8 mouse cellular contexts compared by ENCODE assay signal in the genomic region with DNA sequence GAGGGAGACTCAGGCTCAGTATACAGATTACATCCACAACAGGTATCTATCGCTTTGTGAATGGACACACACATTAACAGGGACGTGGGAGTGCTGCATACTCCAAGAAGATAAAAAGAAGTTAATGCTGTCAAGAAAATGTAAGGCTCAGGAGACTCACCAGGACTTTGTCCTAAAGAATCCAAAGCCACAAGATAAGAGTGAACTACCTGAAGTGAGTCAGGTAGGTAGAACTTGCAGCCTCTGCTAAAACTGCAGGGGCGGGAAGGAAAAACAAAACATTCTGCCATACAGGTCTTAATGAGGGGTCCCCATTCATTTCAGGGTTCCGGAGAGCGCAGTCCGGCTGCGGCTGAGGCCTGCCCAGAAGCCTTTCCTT. TPM values are rescaled to one million over a fixed set of nuclear protein-coding genes. Genes with fewer than 3 reads are reported as not detected.
A peak's percentile ranks its signal among the peaks of the same experiment; 100 is the strongest.
DNase-seq lines count a peak whose midpoint lies in the region; ATAC-seq and TF ChIP-seq lines count a peak whose summit lies in the region.

No protein-coding gene starts in this region.

- H3K9me3 ChIP-seq in liver, embryonic 13.5 days (replicated peaks), result no peaks in the 10 kb centered on the region

- H3K9ac ChIP-seq in heart, adult 2 months (ENCODE audit: low read depth, low read length), result peak overlapping the region; percentile 94
- H3K9ac ChIP-seq in liver, embryonic 13.5 days, result peak overlapping the region; percentile 99

- ATAC-seq in liver, embryonic 13.5 days (ENCODE audit: low read depth), result no peak
- ATAC-seq in activated CD4-positive, CD25-positive, alpha-beta regulatory T cell, adult 4 months, result no peak

- peaks cover 13% of the 10 kb centered on the region for H3K36me3 ChIP-seq in heart, adult 2 months (ENCODE audit: control insufficient read depth, insufficient read depth, low read length)
- no peaks in the 10 kb centered on the region for H3K36me3 ChIP-seq in thymus, adult 2 months (ENCODE audit: control insufficient read depth, insufficient read depth, low read length)
- 0 out of 2 replicates have a peak, but pooled peaks cover 1% of the 10 kb centered on the region for H3K36me3 ChIP-seq in liver, embryonic 13.5 days

- H3K27ac ChIP-seq in heart, adult 2 months, result peak overlapping the region; percentile 92
- no peak overlapping the region for H3K27ac ChIP-seq in thymus, adult 2 months (ENCODE audit: control insufficient read depth, insufficient read depth, low read length)
- H3K27ac ChIP-seq in liver, embryonic 13.5 days, result peak overlapping the region; percentile 96

- no peak for DNase-seq in heart, adult 2 months
- no peak for DNase-seq in heart, postnatal 25 days (ENCODE audit: low spot score)
- no peak for DNase-seq in thymus, adult 2 months
- DNase-seq in thymus, postnatal 0 days (ENCODE audit: low spot score), result no peak
- DNase-seq in liver, embryonic 13.5 days, result no peak
- no peak for DNase-seq in right cerebral cortex, postnatal 36 days (ENCODE audit: low spot score in 2 of 2)
- DNase-seq in frontal cortex, postnatal 25 days (ENCODE audit: low spot score in 2 of 2), result no peak

- no peak for TF ChIP-seq CTCF in heart, adult 2 months (IDR thresholded peaks at IDR 0.05)
- TF ChIP-seq CTCF in thymus, adult 2 months (IDR thresholded peaks at IDR 0.05; ENCODE audit: borderline replicate concordance, control insufficient read depth, extremely low read depth, insufficient read depth, low read length, poor library complexity), result no peak

- no peaks in the 10 kb centered on the region for H3K27me3 ChIP-seq in heart, adult 2 months (ENCODE audit: control insufficient read depth, insufficient read depth, low read length)
- H3K27me3 ChIP-seq in thymus, adult 2 months (ENCODE audit: control insufficient read depth, insufficient read depth, low read length), result no peaks in the 10 kb centered on the region
- H3K27me3 ChIP-seq in liver, embryonic 13.5 days, result no peaks in the 10 kb centered on the region

- no peak for TF ChIP-seq EP300 in heart, adult 2 months (IDR thresholded peaks at IDR 0.05; ENCODE audit: insufficient read depth, low read depth, low read length)

- H3K4me1 ChIP-seq in heart, adult 2 months (ENCODE audit: control insufficient read depth, insufficient read depth, low read length), result peaks cover 19% of the 10 kb centered on the region
- H3K4me1 ChIP-seq in thymus, adult 2 months (replicated peaks; ENCODE audit: control insufficient read depth, insufficient read depth, low read length), result peaks cover 8% of the 10 kb centered on the region
- H3K4me1 ChIP-seq in liver, embryonic 13.5 days (replicated peaks), result peaks cover 71% of the 10 kb centered on the region

- H3K4me2 ChIP-seq in liver, embryonic 13.5 days, result peak overlapping the region; percentile 98

- 13% methylated on average over 7 of the region's 7 CpGs for WGBS in heart, adult 2 months
- 55% methylated on average over 7 of the region's 7 CpGs for WGBS in thymus, adult 2 months
- 12% methylated on average over 7 of the region's 7 CpGs for WGBS in liver, embryonic 13.5 days (ENCODE audit: insufficient replicate concordance)

- TF ChIP-seq POLR2A in heart, adult 2 months (IDR thresholded peaks at IDR 0.05; ENCODE audit: insufficient read depth, low read depth, low read length), result no peak
- TF ChIP-seq POLR2A in thymus, adult 2 months (IDR thresholded peaks at IDR 0.05; ENCODE audit: control insufficient read depth, extremely low read depth, insufficient read depth, low read length, poor library complexity), result no peak

- intact Hi-C loops in heart, adult 2 months (cut with DNase I), result loop anchor here (2.0 kb wide), 1 partner anchor 36 kb away; no protein-coding TSS in a partner anchor
- intact Hi-C loops in heart, postnatal 25 days (cut with DNase I), result loop anchor here (5.0 to 10.0 kb wide), 2 partner anchors 36 to 318 kb away; partner anchors contain the start of gene Zfp964

- peaks cover 6% of the 10 kb centered on the region for H3K79me2 ChIP-seq in heart, adult 2 months (replicated peaks; ENCODE audit: control insufficient read depth, insufficient read depth, low read length)

- H3K4me3 ChIP-seq in heart, adult 2 months, result peak overlapping the region; percentile 96
- H3K4me3 ChIP-seq in thymus, adult 2 months (ENCODE audit: control insufficient read depth, insufficient read depth, low read length), result peak overlapping the region; percentile 84
- H3K4me3 ChIP-seq in liver, embryonic 13.5 days (replicated peaks), result peak overlapping the region; percentile 95

RNA-seq across cellular contexts. Expression of gene Gatad2a, which starts 23.1 kb away (rescaled TPM):
- total RNA-seq in heart, adult 2 months (2021), result 10 to 100 TPM; 36.4 TPM
- 23.7 and 24.7 TPM in 2 replicates for polyA plus RNA-seq in heart, adult 2 months (2012; rRNA removed)
- 10 to 100 TPM; 34.3 to 35.6 TPM for total RNA-seq in heart, postnatal 25 days (2021)
- 84.5 and 116 TPM in 2 replicates for polyA plus RNA-seq in thymus, adult 2 months (2012; rRNA removed)
- polyA plus RNA-seq in thymus, postnatal 0 days (2015; fragmentation: Nextera tagmentation; extraction: Ambion mirVana), result 60.6 and 60.8 TPM in 2 replicates
- 27.1 and 27.8 TPM in 2 replicates for polyA plus RNA-seq in liver, embryonic 13.5 days (2015; fragmentation: Nextera tagmentation; extraction: Ambion mirVana)
- 10 to 100 TPM; 22.9 to 25.8 TPM for polyA plus RNA-seq in activated CD4-positive, CD25-positive, alpha-beta regulatory T cell, adult 4 months (2017; shearing (Covaris generic))
